Mouse (Mus musculus) MEL (cell line): ENCODE results near the gene Abca3.

Source experiments
- CTCF ChIP-seq, 3 experiments: IDR thresholded peaks in 2 of 3; conservative IDR thresholded peaks in 1 of 3; 2 replicates each; pipeline ENCODE4 v1.5.1; 2011 to 2012; ENCODE audit warnings: low read length in 3 of 3, low read depth in 2 of 3, mild to moderate bottlenecking in 2 of 3, improper control_type of control experiment in 1 of 3, inconsistent platforms in 1 of 3, mixed read lengths in 1 of 3, moderate library complexity in 1 of 3; ENCODE audit not compliant: control insufficient read depth in 1 of 3, insufficient read depth in 1 of 3, poor library complexity in 1 of 3, severe bottlenecking in 1 of 3
- EP300 ChIP-seq, 2 experiments: IDR thresholded peaks; 2 replicates each; pipeline ENCODE4 v1.6.1; 2011; ENCODE audit warnings: improper control_type of control experiment in 2 of 2, low read length in 2 of 2, low read depth in 1 of 2, mild to moderate bottlenecking in 1 of 2
- HCFC1 ChIP-seq: IDR thresholded peaks from 2 replicates; pipeline ENCODE4 v1.6.1; 2012; ENCODE audit warnings: low read depth, mild to moderate bottlenecking, inconsistent platforms, low read length, improper control_type of control experiment, moderate library complexity
- POLR2A ChIP-seq, 2 experiments: IDR thresholded peaks; 2 replicates each; pipeline ENCODE4 v1.6.1; 2011 to 2012; ENCODE audit warnings: low read length in 2 of 2, mild to moderate bottlenecking in 2 of 2, control low read depth in 1 of 2, improper control_type of control experiment in 1 of 2, low read depth in 1 of 2, moderate library complexity in 1 of 2; ENCODE audit not compliant: control insufficient read depth in 1 of 2, insufficient read depth in 1 of 2, poor library complexity in 1 of 2

GRCm38 (mm10) chr17:24365863-24366262 lies 14.1 kb downstream of the Abca3 start:
- TF ChIP-seq EP300 (IDR thresholded peaks at IDR 0.05; ENCODE audit: low read depth in 1 of 2, low read length in 2 of 2) (no peak), CTCF (IDR thresholded peaks at IDR 0.05 in 2 of 3, conservative IDR thresholded peaks at IDR 0.05 in 1 of 3; ENCODE audit: control insufficient read depth in 1 of 3, insufficient read depth in 1 of 3, low read depth in 2 of 3, low read length in 3 of 3, poor library complexity in 1 of 3, severe bottlenecking in 1 of 3) (no peak), POLR2A (IDR thresholded peaks at IDR 0.05; ENCODE audit: control insufficient read depth in 1 of 2, insufficient read depth in 1 of 2, low read depth in 1 of 2, low read length in 2 of 2, poor library complexity in 1 of 2) (no peak), HCFC1 (no peak)
